Mouse (Mus musculus) liver, embryonic 14.5 days (tissue): ENCODE measurements around the gene BC017158. TPM values are rescaled to one million over a fixed set of nuclear protein-coding genes. Genes with fewer than 3 reads are reported as not detected.

ENCODE experiments used
- ATAC-seq: fragments of 200-750 bp; cut with Nextera tagmentation; 2 replicates; pipeline ENCODE4 v1.8.0; 2017; ENCODE audit warnings: moderate number of reproducible peaks, mild to moderate bottlenecking, moderate library complexity; ENCODE audit not compliant: insufficient read depth
- DNase-seq, 3 experiments: peaks; one replicate each; pipeline ENCODE4 v3.0.0-alpha.2; 2012 to 2013; ENCODE audit warnings: low read depth in 3 of 3, low spot score in 3 of 3
- H3K27ac ChIP-seq: fragments of 300-500 bp; sonication (generic); 2 replicates; pipeline ENCODE4 v1.5.1; 2014; ENCODE audit warnings: moderate library complexity, mild to moderate bottlenecking, control low read depth, inconsistent platforms
- H3K27me3 ChIP-seq: fragments of 300-500 bp; sonication (generic); 2 replicates; pipeline ENCODE4 v1.6.1; 2014; ENCODE audit warnings: mild to moderate bottlenecking, low read length, moderate library complexity; ENCODE audit not compliant: control insufficient read depth, insufficient read depth
- H3K36me3 ChIP-seq: fragments of 300-500 bp; sonication (generic); replicated peaks from 2 replicates; pipeline ENCODE4 v1.6.1; 2014; ENCODE audit warnings: low read depth; ENCODE audit not compliant: control insufficient read depth, insufficient read depth
- H3K4me1 ChIP-seq, 2 experiments: fragments of 200-500 bp in 1 of 2; fragments of 300-500 bp in 1 of 2; sonication (generic) in 1 of 2; replicated peaks; 2 replicates each; pipeline ENCODE4 v1.6.1; 2012 to 2014; ENCODE audit warnings: antibody characterized with exemption in 1 of 2, inconsistent platforms in 1 of 2, low read length in 1 of 2; ENCODE audit not compliant: control insufficient read depth in 2 of 2, insufficient read depth in 2 of 2
- H3K4me2 ChIP-seq: fragments of 300-500 bp; sonication (generic); 2 replicates; pipeline ENCODE4 v1.6.1; 2014; ENCODE audit warnings: low read depth, mild to moderate bottlenecking, control low read depth, moderate library complexity
- H3K4me3 ChIP-seq, 2 experiments: fragments of 200-500 bp in 1 of 2; fragments of 300-500 bp in 1 of 2; sonication (generic) in 1 of 2; 2 replicates each; pipeline ENCODE4 v1.5.1; 2012 to 2014; ENCODE audit warnings: low read depth in 2 of 2, low read length in 2 of 2, mild to moderate bottlenecking in 2 of 2, control low read depth in 1 of 2, inconsistent platforms in 1 of 2, moderate library complexity in 1 of 2; ENCODE audit not compliant: insufficient read depth in 1 of 2
- H3K9ac ChIP-seq: fragments of 300-500 bp; sonication (generic); replicated peaks from 2 replicates; pipeline ENCODE4 v1.6.1; 2014; ENCODE audit warnings: mild to moderate bottlenecking, control low read depth, moderate library complexity
- H3K9me3 ChIP-seq: fragments of 300-500 bp; sonication (generic); 2 replicates; pipeline ENCODE4 v1.6.1; 2016; ENCODE audit warnings: low read length, mixed read lengths; ENCODE audit not compliant: control insufficient read depth
- CTCF ChIP-seq: IDR thresholded peaks from 2 replicates; pipeline ENCODE4 v1.5.1; 2016; ENCODE audit warnings: antibody characterized with exemption, low read depth, control low read depth
- EP300 ChIP-seq: IDR thresholded peaks from 2 replicates; pipeline ENCODE4 v1.6.1; 2016; ENCODE audit warnings: antibody characterized with exemption, low read depth
- WGBS: fragments of 180-500 bp; shearing (Covaris S2); extraction: QIAGEN DNeasy Blood & Tissue Kit; methylation state at CpG from one replicate; pipeline ENCODE4 v1.1.7; 2014; ENCODE audit not compliant: insufficient replicate concordance; 5-methylcytosine and 5-hydroxymethylcytosine counted together
- polyA plus RNA-seq, 2 experiments: library from polyadenylated mRNA; depleted of rRNA in 1 of 2; stranded (reverse) in 1 of 2; unstranded in 1 of 2; fragments of >200 nt; fragmentation: Nextera tagmentation in 1 of 2; extraction: Ambion mirVana in 1 of 2; gene quantifications; 2 replicates each; pipeline versions ENCODE4 v1.2.1 to v1.2.3; 2012 to 2014

Gene BC017158
- polyA plus RNA-seq, 2 experiments: 16.9 to 23.9 TPM

DNA sequence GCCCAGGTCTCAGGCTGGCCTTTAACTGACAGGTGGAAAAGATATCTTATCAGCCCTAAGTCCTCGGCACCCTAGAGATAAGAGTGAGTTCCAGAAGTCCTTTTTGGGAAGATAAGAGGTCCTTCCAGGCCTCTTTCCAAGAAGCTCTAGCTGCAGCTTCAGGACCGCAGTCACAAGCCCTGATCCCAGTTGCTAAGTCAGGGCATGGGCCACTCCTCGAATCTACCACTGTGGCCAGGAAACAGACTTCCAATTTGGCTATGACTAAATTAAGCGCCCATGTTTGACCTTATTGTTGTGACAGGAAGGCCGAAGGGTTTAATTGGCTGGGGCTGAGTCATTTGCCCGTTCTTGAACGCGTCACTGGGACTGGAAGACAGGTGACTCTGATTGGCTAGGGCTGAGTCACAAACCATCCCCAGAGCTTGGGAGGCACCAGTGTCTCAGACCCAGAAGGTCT, 12.3 kb upstream of the BC017158 start:
- Histone ChIP-seq H3K27me3 (peaks cover 4% of the 10 kb centered on the region), H3K36me3 (no peaks in the 10 kb centered on the region), H3K27ac (peak overlapping the region; percentile 0), H3K9ac (peak overlapping the region; percentile 35; the same call in 1 of the 2 replicates), H3K4me3 (no peak overlapping the region), H3K4me2 (peak overlapping the region; percentile 44), H3K4me1 (peaks cover 18 to 23% of the 10 kb centered on the region in 2 experiments), H3K9me3 (no peaks in the 10 kb centered on the region)
- 12% methylated on average over 8 of the region's 8 CpGs for WGBS
- ATAC-seq (peak; percentile 78), DNase-seq (peak; percentile 55 to 59 (median 58))
- TF ChIP-seq CTCF (no peak), EP300 (peak; percentile 49)

- DNase-seq: peak in 1 of 3 experiments; percentile 45
- 5% methylated on average over 1 of the region's 1 CpGs for WGBS
- H3K9ac ChIP-seq: peak overlapping the region; percentile 35; the same call in 1 of the 2 replicates
- H3K27me3 ChIP-seq: peaks cover 4% of the 10 kb centered on the region
- H3K4me3 ChIP-seq: no peak overlapping the region
- TF ChIP-seq EP300: no peak
- TF ChIP-seq CTCF: no peak
- peaks cover 18 to 23% of the 10 kb centered on the region in 2 experiments for H3K4me1 ChIP-seq
- peak overlapping the region; percentile 44 for H3K4me2 ChIP-seq
- ATAC-seq: peak; percentile 33; the same call in 1 of the 2 replicates
- peak overlapping the region; percentile 13; the same call in 1 of the 2 replicates for H3K27ac ChIP-seq
- no peaks in the 10 kb centered on the region for H3K9me3 ChIP-seq
- no peaks in the 10 kb centered on the region for H3K36me3 ChIP-seq
Measured at GRCm38 (mm10) chr7:128309776-128310175, 11.8 kb upstream of the BC017158 start.

DNA sequence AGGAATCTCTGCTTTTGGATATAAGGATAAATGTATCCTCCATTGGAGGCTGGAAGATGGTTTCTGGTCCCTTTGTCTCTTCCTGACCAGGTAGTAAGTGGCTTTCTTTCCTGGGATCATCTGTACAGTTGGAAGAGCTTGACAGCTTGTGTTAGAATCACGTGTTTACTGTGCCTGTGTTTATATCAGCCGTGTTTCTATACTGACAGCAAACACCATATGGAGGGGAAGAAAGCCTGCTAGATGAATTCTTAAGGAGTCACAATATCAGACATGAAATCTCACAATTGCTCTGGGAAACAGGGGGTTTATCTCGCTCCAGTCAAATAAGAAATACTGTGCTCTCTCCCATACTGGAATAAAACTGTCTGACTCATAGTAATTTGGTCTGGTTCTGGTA, 11.2 kb upstream of the BC017158 start:
- Histone ChIP-seq H3K4me1 (peaks cover 18 to 25% of the 10 kb centered on the region in 2 experiments), H3K4me2 (no peak overlapping the region), H3K4me3 (no peak overlapping the region), H3K36me3 (no peaks in the 10 kb centered on the region), H3K27ac (no peak overlapping the region), H3K9me3 (no peaks in the 10 kb centered on the region), H3K27me3 (peaks cover 4% of the 10 kb centered on the region), H3K9ac (no peak overlapping the region)
- ATAC-seq: no peak
- no peak for DNase-seq
- WGBS: 54% methylated on average over 3 of the region's 3 CpGs
- TF ChIP-seq EP300: no peak
- TF ChIP-seq CTCF: no peak

DNA sequence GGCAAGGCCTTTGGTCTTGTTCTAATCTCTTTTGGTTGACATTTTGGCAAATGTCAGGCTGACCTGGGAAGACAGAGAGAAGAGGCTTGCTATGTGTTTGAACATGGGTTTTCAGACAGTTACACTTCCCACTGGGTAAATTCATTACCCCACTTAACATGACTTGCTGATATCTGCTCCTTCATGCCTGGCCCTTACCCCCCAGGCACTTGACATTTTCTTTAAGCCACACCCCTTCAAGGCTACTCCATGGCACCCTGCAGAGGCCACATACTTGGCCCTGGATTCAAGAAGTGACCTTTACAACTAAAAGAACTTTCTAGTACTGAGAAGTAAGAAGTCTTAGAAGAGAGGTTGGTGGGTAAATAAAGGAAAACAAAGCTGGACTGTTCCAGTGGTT, 9.9 kb upstream of the BC017158 start:
- no peaks in the 10 kb centered on the region for H3K9me3 ChIP-seq
- no peak overlapping the region for H3K4me3 ChIP-seq
- H3K4me1 ChIP-seq: peaks cover 18 to 26% of the 10 kb centered on the region in 2 experiments
- peaks cover 4% of the 10 kb centered on the region for H3K27me3 ChIP-seq
- no peak for ATAC-seq
- no peak overlapping the region for H3K9ac ChIP-seq
- H3K4me2 ChIP-seq: no peak overlapping the region
- TF ChIP-seq CTCF (no peak), EP300 (no peak)
- DNase-seq: no peak
- no peak overlapping the region for H3K27ac ChIP-seq
- no peaks in the 10 kb centered on the region; the same call in 1 of the 2 replicates for H3K36me3 ChIP-seq

DNA sequence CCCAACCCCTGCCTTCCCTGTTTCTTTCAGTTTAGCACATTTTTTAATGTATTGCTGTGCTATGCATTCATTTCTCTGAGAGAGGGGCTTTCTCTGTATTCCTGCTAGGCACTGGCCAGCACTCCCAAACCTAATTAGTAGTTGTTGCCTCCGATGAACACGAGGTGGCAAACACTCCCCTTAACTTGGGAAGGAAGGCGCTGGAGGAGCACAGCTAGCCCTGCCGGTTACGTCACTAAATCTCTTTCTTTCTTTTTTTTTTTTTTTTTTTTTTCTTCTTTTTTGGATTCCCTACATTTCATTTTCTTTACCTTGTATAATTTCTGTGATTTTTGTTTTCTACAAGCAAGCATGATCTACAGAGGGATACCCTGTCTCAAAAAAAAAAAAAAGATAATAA, 6.9 kb upstream of the BC017158 start:
- peaks cover 31 to 32% of the 10 kb centered on the region in 2 experiments for H3K4me1 ChIP-seq
- no peak overlapping the region for H3K9ac ChIP-seq
- no peak overlapping the region for H3K27ac ChIP-seq
- no peaks in the 10 kb centered on the region for H3K27me3 ChIP-seq
- TF ChIP-seq CTCF (peak; percentile 64), EP300 (no peak)
- 8% methylated on average over 5 of the region's 5 CpGs for WGBS
- H3K4me3 ChIP-seq: no peak overlapping the region
- DNase-seq (no peak), ATAC-seq (no peak)
- H3K4me2 ChIP-seq: no peak overlapping the region
- peaks cover 8% of the 10 kb centered on the region for H3K36me3 ChIP-seq
- H3K9me3 ChIP-seq: no peaks in the 10 kb centered on the region
